Mouse (Mus musculus): ENCODE measurements around the gene Ldlrad2.
"Not testable (repeated sequence)": the region's sequence is repeated elsewhere in the genome, so short reads cannot be mapped to it uniquely, and the experiment has no call there.

Gene Ldlrad2

DNA sequence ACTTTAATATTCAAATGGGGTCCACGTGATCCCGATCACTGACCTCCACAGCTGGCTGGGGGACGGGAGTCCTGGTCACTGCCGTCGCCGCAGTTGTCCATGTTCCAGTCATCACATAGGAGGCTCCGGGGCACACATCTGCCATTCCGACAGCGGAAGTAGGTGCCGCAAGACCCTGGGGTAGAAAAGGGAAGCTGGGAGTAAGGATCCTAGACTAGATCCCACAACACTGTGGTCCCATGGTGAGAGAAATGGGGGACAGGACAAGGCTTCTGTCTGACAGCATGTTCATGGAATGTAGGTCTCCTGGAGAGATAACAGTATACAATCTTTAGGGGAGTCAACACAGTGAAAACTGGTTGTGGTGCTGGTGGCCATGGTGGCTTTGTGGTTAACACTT, at the start of gene Ldlrad2:
TSS of gene Ldlrad2 (minus strand) at position 101 of the 400 bp plus-strand sequence.
- no peak for DNase-seq (ENCODE audit: low spot score in 2 of 2)

DNA sequence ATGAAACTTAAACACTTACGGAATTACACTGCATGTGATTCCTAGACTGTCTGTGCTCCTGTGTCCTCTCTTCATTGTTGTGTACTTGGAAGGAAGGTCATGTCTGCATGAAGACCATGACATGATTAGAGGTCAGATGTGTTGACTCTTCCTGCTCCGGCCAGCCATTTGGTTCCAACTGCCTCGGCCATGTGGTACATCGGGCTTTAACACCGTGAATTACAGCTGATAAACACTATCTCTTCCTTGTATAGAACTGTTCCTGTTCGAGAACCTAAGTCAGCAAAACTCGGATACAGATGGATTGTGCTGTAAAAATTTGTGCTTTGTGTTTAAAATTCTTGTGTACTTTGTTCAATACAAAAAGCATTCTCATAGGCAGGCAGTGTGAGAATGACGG, 48.5 kb upstream of the Ldlrad2 start:
- no peak for DNase-seq (ENCODE audit: low spot score in 2 of 2)

DNA sequence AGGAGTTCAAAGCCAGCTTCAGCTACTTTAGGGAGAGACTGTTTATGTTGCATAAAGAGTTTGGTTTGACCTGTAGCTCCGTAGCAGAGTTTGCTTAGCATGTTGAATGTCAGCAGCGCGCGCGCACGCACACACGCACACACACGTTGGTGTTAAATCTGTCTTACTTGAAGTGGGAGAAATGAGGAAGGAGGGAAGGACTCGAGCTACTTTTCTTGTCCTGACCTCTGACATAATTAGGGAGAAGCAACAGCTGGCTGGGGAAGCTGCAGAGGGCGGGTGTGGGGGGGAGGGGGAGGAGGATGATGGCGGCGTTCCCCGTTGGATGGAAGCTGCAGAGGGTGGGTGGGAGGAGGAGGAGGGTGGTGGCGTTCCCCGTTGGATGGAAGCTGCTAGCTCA, 35.9 kb upstream of the Ldlrad2 start:
- DNase-seq (ENCODE audit: low spot score in 2 of 2) = no peak

DNA sequence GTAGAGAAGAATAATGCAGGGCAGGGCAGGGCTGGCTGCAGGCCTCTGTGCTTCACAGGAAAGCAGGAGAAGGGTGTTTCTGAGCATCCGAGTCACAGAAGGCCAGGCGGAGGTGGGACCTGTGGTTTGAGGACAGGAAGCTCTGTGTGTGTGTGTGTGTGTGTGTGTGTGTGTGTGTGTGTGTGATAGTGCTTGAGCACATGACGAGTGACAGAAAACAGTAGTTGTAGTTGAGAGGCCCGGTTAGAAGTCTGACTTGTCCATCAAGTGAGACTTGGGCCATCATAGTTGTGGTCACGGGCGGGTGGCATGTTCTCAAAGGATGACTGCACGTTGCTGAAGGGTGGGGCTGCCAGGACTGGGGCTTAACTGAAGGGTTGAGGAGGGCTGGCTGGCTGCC, 35.3 kb upstream of the Ldlrad2 start:
- no peak for DNase-seq (ENCODE audit: low spot score in 2 of 2)

DNA sequence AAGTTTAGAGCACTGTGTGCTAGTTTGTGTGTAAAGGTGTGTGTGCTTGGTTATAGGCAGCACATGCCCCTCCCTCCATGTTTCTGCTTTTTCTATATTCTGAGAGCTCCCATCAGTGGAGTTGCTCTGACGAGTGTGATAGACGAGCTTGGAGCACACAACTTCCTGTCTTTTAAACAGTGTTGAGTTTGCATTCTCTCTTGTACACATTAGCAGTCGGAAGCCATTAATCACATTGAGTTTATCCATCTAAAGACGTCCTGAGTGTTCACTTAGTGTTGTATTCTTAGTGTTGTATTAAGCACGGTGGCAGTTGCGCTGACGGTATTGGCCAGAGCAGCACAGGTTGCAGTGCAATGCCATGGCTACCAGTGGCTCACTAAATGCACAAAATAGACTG, 34.9 kb upstream of the Ldlrad2 start:
- DNase-seq (ENCODE audit: low spot score in 2 of 2) = no peak

DNA sequence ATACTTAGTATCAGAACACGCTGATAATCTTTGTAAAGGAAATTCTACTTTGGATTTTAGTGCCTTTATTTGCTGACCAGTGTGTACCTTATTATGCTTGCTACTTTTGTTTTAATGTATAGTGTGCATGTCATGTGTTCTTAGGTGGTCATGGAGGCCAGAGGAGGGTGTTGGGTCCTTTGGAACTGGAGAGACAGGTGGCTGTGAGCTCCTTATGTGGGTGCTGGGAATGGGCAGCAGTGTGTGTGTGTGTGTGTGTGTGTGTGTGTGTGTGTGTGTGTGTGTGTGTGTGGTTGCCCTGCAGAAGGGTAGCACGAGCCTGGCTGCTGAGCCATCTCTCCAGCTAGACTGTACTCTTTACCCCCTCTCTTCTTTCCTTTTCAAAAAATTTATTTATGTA, 32.7 kb upstream of the Ldlrad2 start:
- DNase-seq (ENCODE audit: low spot score in 2 of 2) = no peak

DNA sequence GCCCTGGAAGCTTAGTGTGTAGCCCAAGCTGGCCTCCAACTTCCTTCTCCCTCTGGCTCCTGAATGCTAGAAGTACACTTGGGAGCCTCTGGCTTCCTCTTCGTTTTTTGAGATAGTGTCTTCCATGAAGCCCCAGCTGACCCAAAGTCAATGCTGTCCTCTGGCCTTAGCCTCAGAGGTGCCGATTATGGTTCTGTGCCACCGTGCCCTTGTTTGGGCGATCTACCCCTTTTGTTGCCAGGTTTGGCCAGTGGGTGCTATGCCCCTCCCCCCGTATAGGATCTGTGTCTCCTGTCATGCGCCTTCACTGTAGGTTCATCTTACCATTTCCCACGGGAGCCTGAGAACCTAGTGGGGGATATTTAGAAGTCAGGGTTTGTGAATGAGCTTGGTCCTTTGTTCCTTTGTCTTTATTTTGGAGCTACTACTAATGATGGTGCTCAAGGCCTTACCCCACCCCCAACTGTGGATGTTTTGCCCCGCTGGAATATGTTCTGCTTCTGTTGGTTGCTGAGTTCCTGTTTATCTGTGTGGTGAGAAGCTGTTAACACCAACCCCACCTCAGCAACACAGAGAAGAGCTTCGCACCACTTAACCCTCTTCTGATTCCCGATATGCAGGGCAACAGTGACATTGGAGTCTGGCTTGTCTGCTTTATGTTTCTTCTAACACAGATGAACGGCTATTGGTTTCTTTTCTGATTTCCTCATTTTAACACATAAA, 29.2 kb upstream of the Ldlrad2 start:
- no peak for DNase-seq (ENCODE audit: low spot score in 2 of 2)

DNA sequence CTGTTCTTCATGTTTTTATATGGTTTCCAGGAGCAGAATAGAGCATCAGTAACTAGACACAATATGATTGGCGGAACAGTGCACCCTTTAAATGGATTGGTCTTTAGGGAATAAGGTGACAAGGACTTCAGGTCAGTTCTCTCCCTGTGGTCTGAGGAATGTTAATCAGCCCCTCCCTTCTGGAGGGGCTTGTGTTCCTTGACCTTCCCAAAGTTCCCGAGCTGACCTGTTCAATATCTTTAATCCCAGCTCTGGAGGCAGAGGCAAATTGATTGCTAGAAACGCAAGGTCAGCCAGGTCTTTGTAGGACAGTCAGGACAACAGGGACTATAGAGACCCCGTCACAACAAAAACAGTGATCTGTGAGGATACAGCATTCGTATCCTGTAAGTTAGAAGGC, 24.2 kb upstream of the Ldlrad2 start:
- no peak for DNase-seq (ENCODE audit: low spot score in 2 of 2)

DNA sequence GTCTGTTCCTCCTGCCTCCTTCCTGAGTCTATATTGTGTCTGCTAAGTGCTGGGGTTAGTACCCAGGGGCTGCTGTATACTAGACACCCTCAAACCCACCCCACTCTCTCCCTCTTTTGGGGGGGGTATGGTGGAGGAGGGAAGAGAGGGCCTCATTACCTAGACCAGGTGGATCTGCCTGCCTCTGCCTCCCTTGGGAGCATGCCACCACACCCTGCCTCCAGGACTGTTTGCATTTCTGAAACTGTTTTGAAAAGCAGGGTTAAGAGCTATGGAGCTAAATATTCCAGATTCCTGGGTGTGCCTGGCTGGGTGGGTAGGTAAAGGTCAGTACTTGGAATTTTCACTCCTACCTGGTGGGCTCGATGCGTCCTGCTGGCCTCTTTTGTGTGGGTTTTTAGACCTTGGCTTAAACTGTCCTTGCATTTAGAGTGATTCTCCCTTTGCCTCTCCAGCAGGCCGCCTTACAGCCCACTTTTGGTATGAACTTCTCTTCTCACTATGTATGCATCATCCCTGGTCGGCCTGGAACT, 22.8 kb upstream of the Ldlrad2 start:
- no peak for DNase-seq (ENCODE audit: low spot score in 2 of 2)

DNA sequence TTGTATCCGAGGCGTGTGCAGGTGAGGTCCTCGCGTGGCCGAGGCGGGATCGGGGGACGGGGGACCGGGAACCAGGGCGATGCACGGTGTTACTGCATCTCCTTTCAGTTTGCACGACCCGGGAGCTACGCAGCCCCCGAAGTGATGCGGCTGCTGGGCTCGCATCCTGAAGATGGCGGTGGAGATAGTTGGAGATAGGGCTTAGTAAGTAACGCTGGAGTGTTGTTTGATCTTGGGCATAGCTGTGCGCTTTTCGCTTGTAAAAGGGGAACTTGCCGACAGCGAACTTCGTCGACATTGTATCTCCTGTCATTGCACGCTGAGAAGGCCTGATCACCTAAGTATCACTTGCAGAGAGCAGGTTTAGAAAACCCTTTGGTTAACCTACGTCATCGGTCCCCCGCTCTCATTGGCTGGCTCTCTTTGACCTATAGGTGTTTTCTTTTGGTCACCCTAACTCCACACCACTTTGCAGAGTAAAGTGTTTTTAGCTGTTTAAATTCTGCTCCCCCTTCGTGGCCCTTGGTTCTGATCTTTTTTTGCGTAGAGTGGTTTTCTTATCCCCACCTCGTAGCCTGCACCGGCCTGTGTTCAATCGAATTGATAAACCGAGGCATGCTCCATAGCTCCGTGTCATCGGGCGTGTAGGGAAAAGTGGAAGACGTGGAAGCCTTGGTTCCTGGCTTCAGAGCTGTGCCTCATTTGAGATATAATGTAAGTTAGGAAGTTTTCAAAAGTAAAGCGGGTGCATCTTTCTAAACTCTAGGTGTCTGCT, 20.3 kb upstream of the Ldlrad2 start:
- DNase-seq (ENCODE audit: low spot score in 2 of 2) = no peak

DNA sequence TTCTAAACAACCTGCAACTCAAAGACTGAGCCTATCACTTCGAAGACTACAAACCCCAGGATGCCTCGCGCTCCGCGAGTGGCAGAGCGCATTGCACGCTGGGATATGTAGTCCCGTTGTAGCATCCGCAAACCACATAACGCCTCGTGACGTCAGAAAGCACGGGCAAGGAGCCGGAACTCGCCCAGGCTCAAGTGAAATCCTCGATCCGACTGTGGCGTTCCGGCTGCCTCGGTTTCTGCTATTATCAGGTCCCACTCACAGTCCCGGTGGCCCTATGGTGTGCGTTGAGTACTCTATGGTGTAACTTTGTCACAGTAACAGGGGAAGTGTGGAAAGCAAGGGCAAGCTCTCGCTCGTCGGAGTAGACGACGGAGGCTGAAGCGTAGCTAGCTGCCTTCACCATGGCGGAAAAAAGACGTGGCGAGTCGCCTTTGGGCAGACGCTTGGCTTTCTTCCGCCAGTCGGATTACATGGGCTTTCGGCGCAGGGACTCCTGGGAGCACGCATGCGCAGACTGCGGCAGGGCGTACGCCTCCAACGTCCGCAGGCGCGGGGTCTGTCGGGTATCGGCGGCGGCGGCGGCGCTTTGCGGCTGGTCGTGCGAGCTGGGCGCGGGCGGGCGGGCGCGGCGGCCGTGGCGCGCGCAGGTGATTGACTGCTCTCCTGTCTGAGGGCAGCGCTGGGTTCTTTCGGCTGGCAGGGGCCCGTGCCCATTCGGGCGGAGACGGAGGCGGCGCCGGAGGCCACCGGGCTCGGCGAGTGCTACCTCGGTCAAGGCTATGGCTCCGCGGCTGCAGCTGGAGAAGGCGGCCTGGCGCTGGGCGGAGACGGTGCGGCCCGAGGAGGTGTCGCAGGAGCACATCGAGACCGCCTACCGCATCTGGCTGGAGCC, 19.5 kb upstream of the Ldlrad2 start, which contains the start of gene Usp48:
TSS of gene Usp48 (plus strand) at position 155 of the 895 bp plus-strand sequence.
- peak; percentile 94 to 97 for DNase-seq (ENCODE audit: low spot score in 2 of 2)

DNA sequence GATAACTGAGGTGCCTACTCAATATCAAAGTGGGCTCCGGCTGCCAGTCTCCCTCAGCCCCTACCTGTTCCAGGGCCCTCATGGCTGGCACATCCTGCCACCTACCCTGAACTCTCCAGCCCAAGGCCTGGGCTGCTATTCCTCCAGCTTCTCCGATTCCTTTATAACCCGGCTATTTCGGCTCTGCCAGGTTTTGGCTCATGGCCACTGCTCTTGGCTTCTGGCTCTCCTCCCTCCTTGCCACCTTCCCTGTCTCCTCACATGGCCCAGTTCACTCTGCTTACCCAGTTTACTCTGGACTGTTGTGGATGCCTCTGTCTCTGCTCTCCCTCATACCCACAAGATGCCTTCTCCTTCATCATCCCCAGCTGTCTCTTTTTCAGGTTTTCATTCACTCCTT, 16.6 kb upstream of the Ldlrad2 start:
- DNase-seq (ENCODE audit: low spot score in 2 of 2) = no peak

DNA sequence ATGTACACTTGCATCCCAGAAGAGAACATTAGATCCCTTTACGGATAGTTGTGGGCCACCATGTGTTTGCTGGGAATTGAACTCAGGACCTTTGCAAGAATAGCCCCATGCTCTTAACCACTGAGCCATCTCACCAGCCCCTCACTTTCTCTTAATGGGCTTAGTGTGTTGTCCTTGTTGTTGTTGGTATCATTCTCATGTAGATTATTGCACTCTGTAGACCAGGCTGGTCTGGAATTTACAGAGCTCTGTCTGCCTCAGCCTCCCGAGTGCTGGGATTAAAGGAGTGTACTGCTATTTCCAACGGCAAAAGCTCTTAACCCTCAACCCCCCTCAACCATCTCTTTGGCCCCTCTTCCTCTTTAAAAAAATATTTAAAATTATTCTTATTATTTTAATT, 15.2 kb upstream of the Ldlrad2 start:
- DNase-seq (ENCODE audit: low spot score in 2 of 2) = no peak

DNA sequence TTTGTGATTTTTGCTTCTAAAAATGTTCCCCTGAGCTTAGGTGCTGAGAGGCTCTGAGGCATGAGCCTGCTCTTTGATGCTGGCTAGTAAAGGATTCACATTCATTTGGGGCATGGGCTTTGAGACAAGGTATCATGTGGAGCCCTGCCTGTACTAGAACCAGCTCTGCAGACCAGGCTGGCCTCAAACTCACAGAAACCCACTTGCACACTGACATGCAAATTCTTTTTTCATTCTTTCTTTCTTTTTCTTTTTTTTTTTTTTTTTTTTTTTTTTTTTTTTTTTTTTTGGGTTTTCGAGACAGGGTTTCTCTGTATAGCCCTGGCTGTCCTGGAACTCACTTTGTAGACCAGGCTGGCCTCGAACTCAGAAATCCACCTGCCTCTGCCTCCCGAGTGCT, 14.7 kb upstream of the Ldlrad2 start:
- not testable (repeated sequence) for DNase-seq (ENCODE audit: low spot score in 2 of 2)

DNA sequence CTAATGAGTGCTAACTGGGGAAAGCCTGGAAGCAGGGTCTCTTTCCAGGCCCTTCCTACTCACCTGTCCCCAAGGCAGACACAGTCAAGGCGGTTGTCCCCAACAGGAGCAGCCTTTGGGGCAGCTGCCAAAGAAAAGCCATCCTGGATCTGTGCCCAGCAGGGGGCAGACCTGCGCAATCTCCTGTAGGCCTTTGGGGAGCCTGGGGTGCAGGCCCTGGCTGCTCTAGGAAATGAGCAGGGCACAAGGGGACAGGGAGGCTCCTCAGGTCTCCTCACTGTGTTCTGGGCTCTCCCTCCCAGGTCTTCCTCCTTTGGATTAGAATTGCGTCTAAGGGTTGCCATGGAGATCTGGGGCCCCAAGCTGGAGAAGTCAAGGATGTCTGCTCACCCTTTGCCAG, 7.4 kb upstream of the Ldlrad2 start:
- DNase-seq (ENCODE audit: low spot score in 2 of 2) = no peak

DNA sequence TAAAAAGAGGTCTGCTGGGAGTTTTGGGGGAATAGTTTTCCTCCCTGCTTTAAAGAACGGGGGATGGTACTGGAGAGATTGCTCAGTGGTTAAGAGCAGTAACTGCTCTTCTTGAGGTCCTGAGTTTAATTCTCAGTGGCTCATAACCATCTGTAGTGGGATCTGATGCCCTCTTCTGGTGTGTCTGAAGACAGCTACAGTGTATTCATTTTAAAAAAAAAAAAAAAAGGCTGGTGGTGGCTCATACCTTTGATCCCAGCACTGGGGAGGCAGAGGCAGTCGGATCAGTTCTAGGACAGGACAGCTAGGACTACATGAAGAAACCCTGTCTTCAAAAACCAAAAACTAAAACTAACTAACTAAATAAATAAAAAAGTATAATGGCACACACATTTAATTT, 5.9 kb upstream of the Ldlrad2 start:
- DNase-seq (ENCODE audit: low spot score in 2 of 2) = no peak

DNA sequence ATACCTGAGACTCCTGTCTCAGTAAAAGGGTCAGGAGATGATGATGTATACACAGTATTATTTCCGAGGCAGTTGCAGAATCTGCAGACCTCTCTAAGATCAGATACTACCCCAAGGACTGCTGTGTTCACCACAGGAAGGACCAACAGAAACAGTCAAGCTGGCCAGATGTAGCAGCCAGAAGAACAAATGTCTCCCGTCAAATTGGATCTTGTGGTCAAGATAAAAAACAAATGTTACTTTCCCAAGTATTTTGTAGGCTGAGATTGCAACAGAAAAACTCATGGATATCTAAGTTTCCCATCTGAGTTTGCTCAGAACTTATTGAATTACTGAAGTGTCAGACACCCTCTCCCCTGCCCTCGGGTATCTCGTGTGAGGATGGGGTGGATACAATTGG, 5.4 kb upstream of the Ldlrad2 start:
- DNase-seq (ENCODE audit: low spot score in 2 of 2) = no peak

DNA sequence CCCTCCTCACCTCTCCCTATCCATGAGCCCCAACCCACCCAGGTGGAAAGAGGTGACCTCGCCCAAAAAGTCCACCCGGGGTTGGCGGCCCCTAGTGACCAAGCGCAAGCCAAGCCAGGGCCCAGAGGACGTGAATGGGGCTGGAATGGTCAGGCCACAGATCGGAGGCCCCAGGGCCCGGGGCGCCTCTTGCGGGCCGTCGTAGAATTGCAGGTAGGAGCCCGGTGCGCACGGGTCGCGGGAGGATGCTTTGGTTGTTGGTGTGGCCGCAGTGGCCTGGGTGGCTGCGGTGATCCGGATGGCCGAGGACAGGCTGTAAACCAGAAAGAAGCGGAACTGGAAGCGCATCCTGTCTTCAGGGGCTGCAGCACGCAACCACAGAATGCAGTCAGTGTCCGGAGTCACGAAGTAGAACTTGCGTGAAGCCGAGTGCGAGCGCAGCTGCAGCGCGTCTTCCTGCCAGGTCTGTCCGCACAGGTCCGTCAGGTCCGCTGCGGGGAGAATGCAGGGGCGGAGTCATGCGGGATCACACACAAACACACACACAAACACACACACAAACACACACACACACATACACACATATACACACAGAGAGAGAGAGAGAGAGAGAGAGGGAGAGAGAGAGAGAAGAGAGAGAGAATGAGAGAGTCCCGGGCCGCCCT, 3.9 kb upstream of the Ldlrad2 start:
- DNase-seq (ENCODE audit: low spot score in 2 of 2) = peak; percentile 24 to 48

DNA sequence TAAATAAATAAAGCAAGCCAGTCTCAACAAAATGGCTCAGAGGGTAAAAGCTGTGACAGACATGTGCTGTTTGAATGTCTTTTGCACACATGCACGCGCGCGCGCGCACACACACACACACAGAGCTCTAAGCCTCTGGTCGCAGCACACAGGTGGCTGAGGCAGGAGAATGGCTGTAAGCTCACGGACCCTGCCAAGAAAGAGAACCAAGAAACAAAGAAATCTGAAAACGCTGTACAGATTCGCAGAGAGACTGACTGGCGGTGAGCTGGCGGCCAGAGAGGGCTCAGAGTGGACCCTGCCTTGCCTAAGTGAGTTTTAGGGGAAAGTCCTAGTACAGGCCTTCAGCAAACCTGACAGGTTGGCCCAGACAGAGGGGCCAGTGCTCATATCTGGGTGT, 3.1 kb upstream of the Ldlrad2 start:
- no peak for DNase-seq (ENCODE audit: low spot score in 2 of 2)

DNA sequence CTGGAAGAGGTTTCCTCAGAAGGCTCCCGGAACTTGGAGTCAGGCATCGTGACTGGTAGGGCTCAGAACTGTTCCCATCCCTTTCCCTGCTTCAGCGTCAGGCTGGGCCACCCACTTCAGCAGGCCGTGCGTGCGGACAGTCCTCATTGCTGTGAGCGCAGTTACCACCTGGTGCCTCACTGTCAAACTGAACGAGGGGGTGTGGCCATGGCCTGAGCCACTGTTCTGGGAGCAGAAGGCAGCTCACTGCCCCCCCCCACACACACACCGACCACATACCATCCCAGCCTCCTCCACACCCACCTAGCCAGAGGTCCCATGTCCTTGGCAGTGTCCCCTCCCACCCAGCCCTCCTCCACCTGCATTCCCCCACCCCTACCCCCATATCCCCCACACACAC, 4.5 kb downstream of the Ldlrad2 start:
- DNase-seq (ENCODE audit: low spot score in 2 of 2) = no peak

DNA sequence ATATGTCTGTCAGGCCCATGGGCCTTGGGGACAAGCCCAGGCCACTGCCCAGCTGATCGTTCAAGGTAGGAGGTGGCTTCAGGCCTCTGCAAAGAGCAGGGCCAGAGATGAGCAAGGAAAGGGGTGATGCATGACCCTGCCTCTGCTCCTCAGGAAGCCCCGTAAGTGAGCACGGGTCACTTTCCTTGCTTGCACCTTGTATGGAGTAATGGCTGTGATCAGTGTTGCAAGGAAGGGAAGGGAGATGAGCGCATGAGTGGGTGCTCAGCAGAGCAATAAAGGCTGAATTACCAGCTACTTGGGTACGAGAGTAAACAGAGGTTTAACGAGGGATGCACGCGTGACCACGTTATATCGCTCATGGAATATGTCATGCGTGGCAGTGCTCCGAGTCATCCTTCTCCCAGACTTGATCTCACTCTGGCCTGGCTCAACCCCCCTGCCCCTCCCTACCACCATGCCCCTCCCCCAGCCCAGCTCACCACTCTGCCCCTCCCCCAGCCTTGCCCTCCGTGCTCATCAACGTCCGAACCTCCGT, 17.6 kb downstream of the Ldlrad2 start:
- no peak for DNase-seq (ENCODE audit: low spot score in 2 of 2)
